Mouse (Mus musculus): ENCODE measurements around the gene Hoxa13. TPM values are rescaled to one million over a fixed set of nuclear protein-coding genes. Genes with fewer than 3 reads are reported as not detected.

Gene Hoxa13
- total RNA-seq, 2 experiments from 2014 or later: not detected

GRCm38 (mm10) chr6:52244471-52245039 is 16.1 kb downstream of the Hoxa13 start:
- Histone ChIP-seq H3K27ac (no peak overlapping the region), H3K4me3 (no peak overlapping the region)
- DNase-seq (ENCODE audit: low spot score in 2 of 2): no peak
- TF ChIP-seq CTCF (conservative IDR thresholded peaks at IDR 0.05): no peak

- Histone ChIP-seq H3K27ac (no peak overlapping the region), H3K4me3 (no peak overlapping the region)
- no peak for TF ChIP-seq CTCF (conservative IDR thresholded peaks at IDR 0.05)
- no peak for DNase-seq (ENCODE audit: low spot score in 2 of 2)
Observed at GRCm38 (mm10) chr6:52243681-52244121, 17.0 kb downstream of the Hoxa13 start.

- Histone ChIP-seq H3K27ac (no peak overlapping the region), H3K4me3 (no peak overlapping the region)
- TF ChIP-seq CTCF (conservative IDR thresholded peaks at IDR 0.05): no peak
- DNase-seq (ENCODE audit: low spot score in 2 of 2): no peak
Observed at GRCm38 (mm10) chr6:52242801-52243332, 17.8 kb downstream of the Hoxa13 start.

GRCm38 (mm10) chr6:52241001-52241621 is 19.6 kb downstream of the Hoxa13 start:
- H3K4me3 ChIP-seq: no peak overlapping the region
- DNase-seq (ENCODE audit: low spot score in 2 of 2): no peak
- H3K27ac ChIP-seq: no peak overlapping the region
- TF ChIP-seq CTCF (conservative IDR thresholded peaks at IDR 0.05): no peak

- H3K4me3 ChIP-seq: no peak within 1 kb of the TSS
- peak; percentile 79 for TF ChIP-seq CTCF (conservative IDR thresholded peaks at IDR 0.05)
- no peak within 1 kb of the TSS for H3K27ac ChIP-seq
- peak in 1 of 2 experiments; percentile 33 for DNase-seq (ENCODE audit: low spot score in 2 of 2)
Observed at GRCm38 (mm10) chr6:52240389-52241000, 20.2 kb downstream of the Hoxa13 start, which contains the start of gene Hoxa10. Hoxa10 (minus strand) TSS chr6:52240854.

- no peak for TF ChIP-seq CTCF (conservative IDR thresholded peaks at IDR 0.05)
- no peak overlapping the region for H3K27ac ChIP-seq
- H3K4me3 ChIP-seq: no peak overlapping the region
- DNase-seq (ENCODE audit: low spot score in 2 of 2): no peak
Observed at GRCm38 (mm10) chr6:52239625-52240388, 20.9 kb downstream of the Hoxa13 start.

- Histone ChIP-seq H3K4me3 (no peak overlapping the region), H3K27ac (no peak overlapping the region)
- DNase-seq (ENCODE audit: low spot score in 2 of 2): no peak
- TF ChIP-seq CTCF (conservative IDR thresholded peaks at IDR 0.05): no peak
Observed at GRCm38 (mm10) chr6:52238976-52239375, 21.7 kb downstream of the Hoxa13 start.

GRCm38 (mm10) chr6:52238155-52238545 is 22.5 kb downstream of the Hoxa13 start:
- no peak for DNase-seq (ENCODE audit: low spot score in 2 of 2)
- no peak for TF ChIP-seq CTCF (conservative IDR thresholded peaks at IDR 0.05)
- H3K27ac ChIP-seq: no peak overlapping the region
- H3K4me3 ChIP-seq: no peak overlapping the region

- TF ChIP-seq CTCF (conservative IDR thresholded peaks at IDR 0.05): no peak
- H3K4me3 ChIP-seq: no peak overlapping the region
- H3K27ac ChIP-seq: no peak overlapping the region
- no peak for DNase-seq (ENCODE audit: low spot score in 2 of 2)
Observed at GRCm38 (mm10) chr6:52237346-52238154, 23.1 kb downstream of the Hoxa13 start.

- no peak for DNase-seq (ENCODE audit: low spot score in 2 of 2)
- H3K4me3 ChIP-seq: no peak overlapping the region
- TF ChIP-seq CTCF (conservative IDR thresholded peaks at IDR 0.05): no peak
- no peak overlapping the region for H3K27ac ChIP-seq
Observed at GRCm38 (mm10) chr6:52236806-52237205, 23.9 kb downstream of the Hoxa13 start.

- Histone ChIP-seq H3K4me3 (no peak overlapping the region), H3K27ac (no peak overlapping the region)
- no peak for DNase-seq (ENCODE audit: low spot score in 2 of 2)
- no peak for TF ChIP-seq CTCF (conservative IDR thresholded peaks at IDR 0.05)
Observed at GRCm38 (mm10) chr6:52235866-52236265, 24.8 kb downstream of the Hoxa13 start.

GRCm38 (mm10) chr6:52235267-52235666 is 25.4 kb downstream of the Hoxa13 start:
- Histone ChIP-seq H3K4me3 (no peak overlapping the region), H3K27ac (no peak overlapping the region)
- no peak for TF ChIP-seq CTCF (conservative IDR thresholded peaks at IDR 0.05)
- no peak for DNase-seq (ENCODE audit: low spot score in 2 of 2)

Data from layer of hippocampus, adult 2 months (tissue).